Mouse (Mus musculus) ES-Bruce4 (cell line): ENCODE measurements at regions not wholly inside any gene's neighbourhood (a gene's known extent, or its start where the extent isn't known, plus 50 kb on each side); places are given as distances from the start of the nearest gene placed in this dataset.

Experiments used
- CTCF ChIP-seq: IDR thresholded peaks from one replicate; pipeline ENCODE4 v1.8.1; 2011; ENCODE audit warnings: low read depth, low read length
- EP300 ChIP-seq: IDR thresholded peaks from 2 replicates; pipeline ENCODE4 v1.6.1; 2011; ENCODE audit warnings: low read depth, low read length; ENCODE audit not compliant: insufficient read depth

GRCm38 (mm10) chr1:193735949-193736518 is 365.9 kb upstream of the Camk1g start:
- no peak for TF ChIP-seq CTCF
- TF ChIP-seq EP300: no peak
